Comparison of ENCODE assay signal across 18 mouse cellular contexts in genomic region chr9:96832516-96832915, GRCm38 (mm10). TPM values are rescaled to one million over a fixed set of nuclear protein-coding genes. Genes with fewer than 3 reads are reported as not detected.
DNase-seq lines count a peak whose midpoint lies in the region; ATAC-seq and TF ChIP-seq lines count a peak whose summit lies in the region.
"Had no signal": no experiment of that assay in that cellular context is flagged by ENCODE, and none has a peak within 500 bp of the region (broad histone marks: within the 10 kb centered on the region; RNA-seq: fewer than 3 reads in every experiment).

No protein-coding gene starts in this region.

- peak overlapping the region; percentile 81 for H3K27ac ChIP-seq in heart, embryonic 10.5 days
- 0 out of 2 replicates have a peak overlapping the region, but pooled peaks have one; percentile 39 for H3K27ac ChIP-seq in layer of hippocampus, adult 2 months
- 0 out of 2 replicates have a peak overlapping the region, but pooled peaks have one; percentile 13 for H3K27ac ChIP-seq in hindbrain, embryonic 13.5 days
- peak overlapping the region; percentile 29; the same call in 1 of the 2 replicates for H3K27ac ChIP-seq in limb, embryonic 12.5 days
- H3K27ac ChIP-seq in stomach, postnatal 0 days (replicated peaks): no peak overlapping the region
- H3K27ac ChIP-seq: gastrocnemius, adult 2 months; heart, adult 2 months; kidney, embryonic 15.5 days; stomach, embryonic 15.5 days had no signal

- no peaks in the 10 kb centered on the region for H3K9me3 ChIP-seq in heart, embryonic 10.5 days
- H3K9me3 ChIP-seq in hindbrain, embryonic 13.5 days: no peaks in the 10 kb centered on the region
- H3K9me3 ChIP-seq in limb, embryonic 12.5 days: no peaks in the 10 kb centered on the region; the same call in 1 of the 2 replicates
- no peaks in the 10 kb centered on the region for H3K9me3 ChIP-seq in stomach, postnatal 0 days (ENCODE audit: control insufficient read depth, low read length)
- H3K9me3 ChIP-seq: kidney, embryonic 15.5 days; stomach, embryonic 15.5 days had no signal

- DNase-seq in heart, embryonic 10.5 days (ENCODE audit: low spot score): no peak
- DNase-seq in heart, adult 8-10 months (ENCODE audit: low spot score): no peak
- DNase-seq in layer of hippocampus, adult 2 months (ENCODE audit: low spot score in 2 of 2): no peak
- DNase-seq in layer of hippocampus, adult 18-20 months (ENCODE audit: low spot score in 2 of 2): no peak
- DNase-seq in stomach, postnatal 0 days (ENCODE audit: low spot score): no peak
- no peak for DNase-seq in ovary, postnatal 36 days (ENCODE audit: low spot score)
- DNase-seq: forebrain, postnatal 0 days; gastrocnemius, adult 2 months; heart, adult 2 months; lung, embryonic 14.5 days; spleen, adult 18-20 months; thymus, postnatal 36 days had no signal

- ATAC-seq in hindbrain, embryonic 13.5 days (ENCODE audit: low FRiP score): no peak
- no peak for ATAC-seq in limb, embryonic 12.5 days (ENCODE audit: insufficient number of reproducible peaks, insufficient read depth, low FRiP score, low TSS enrichment, low read depth)
- ATAC-seq in stomach, postnatal 0 days (ENCODE audit: low FRiP score, low TSS enrichment): no peak
- ATAC-seq: CD4-positive, CD25-positive, alpha-beta regulatory T cell, adult 4 months; forebrain, postnatal 0 days had no signal

- 36% methylated on average over 4 of the region's 4 CpGs for WGBS in heart, embryonic 10.5 days
- WGBS in hindbrain, embryonic 13.5 days: 88% methylated on average over 4 of the region's 4 CpGs
- 70% methylated on average over 4 of the region's 4 CpGs for WGBS in limb, embryonic 12.5 days
- 81% methylated on average over 4 of the region's 4 CpGs for WGBS in stomach, postnatal 0 days

- H3K4me1 ChIP-seq in heart, embryonic 10.5 days: peaks cover 36% of the 10 kb centered on the region
- H3K4me1 ChIP-seq in hindbrain, embryonic 13.5 days (replicated peaks): peaks cover 46% of the 10 kb centered on the region
- peaks cover 41% of the 10 kb centered on the region for H3K4me1 ChIP-seq in limb, embryonic 12.5 days (replicated peaks)
- H3K4me1 ChIP-seq in stomach, postnatal 0 days (replicated peaks; ENCODE audit: control insufficient read depth, insufficient read depth): no peaks in the 10 kb centered on the region
- H3K4me1 ChIP-seq: kidney, embryonic 15.5 days; stomach, embryonic 15.5 days had no signal

- no peak overlapping the region for H3K4me2 ChIP-seq in hindbrain, embryonic 13.5 days
- H3K4me2 ChIP-seq in limb, embryonic 12.5 days: no peak overlapping the region
- no peak overlapping the region for H3K4me2 ChIP-seq in stomach, postnatal 0 days (replicated peaks; ENCODE audit: low read depth)
- H3K4me2 ChIP-seq: kidney, embryonic 15.5 days; liver, embryonic 11.5 days; lung, embryonic 14.5 days; stomach, embryonic 15.5 days had no signal

- H3K4me3 ChIP-seq in heart, embryonic 10.5 days: no peak overlapping the region
- no peak overlapping the region for H3K4me3 ChIP-seq in layer of hippocampus, adult 2 months
- no peak overlapping the region for H3K4me3 ChIP-seq in hindbrain, embryonic 13.5 days
- no peak overlapping the region for H3K4me3 ChIP-seq in limb, embryonic 12.5 days (replicated peaks)
- H3K4me3 ChIP-seq in stomach, postnatal 0 days (ENCODE audit: low read depth, low read length): no peak overlapping the region
- H3K4me3 ChIP-seq: gastrocnemius, adult 2 months; heart, adult 2 months; kidney, embryonic 15.5 days; stomach, embryonic 15.5 days had no signal

- no peak overlapping the region for H3K9ac ChIP-seq in hindbrain, embryonic 13.5 days
- H3K9ac ChIP-seq in limb, embryonic 12.5 days (replicated peaks): no peak overlapping the region
- no peak overlapping the region for H3K9ac ChIP-seq in stomach, postnatal 0 days (ENCODE audit: low read length)
- H3K9ac ChIP-seq: forebrain, postnatal 0 days; kidney, embryonic 15.5 days; lung, embryonic 14.5 days; stomach, embryonic 15.5 days had no signal

- TF ChIP-seq EP300 in stomach, postnatal 0 days (optimal IDR thresholded peaks at IDR 0.05): no peak

- H3K36me3 ChIP-seq in heart, embryonic 10.5 days: peaks cover 23% of the 10 kb centered on the region
- H3K36me3 ChIP-seq in hindbrain, embryonic 13.5 days: peaks cover 13% of the 10 kb centered on the region; the same call in 1 of the 2 replicates
- peaks cover 12% of the 10 kb centered on the region; the same call in 1 of the 2 replicates for H3K36me3 ChIP-seq in limb, embryonic 12.5 days
- no peaks in the 10 kb centered on the region for H3K36me3 ChIP-seq in stomach, postnatal 0 days (ENCODE audit: control insufficient read depth, insufficient read depth, low read length)
- H3K36me3 ChIP-seq: stomach, embryonic 15.5 days had no signal

- H3K27me3 ChIP-seq in heart, embryonic 10.5 days (ENCODE audit: insufficient read depth, poor library complexity, severe bottlenecking): 0 out of 2 replicates have a peak, but pooled peaks cover 4% of the 10 kb centered on the region
- no peaks in the 10 kb centered on the region for H3K27me3 ChIP-seq in hindbrain, embryonic 13.5 days
- H3K27me3 ChIP-seq in limb, embryonic 12.5 days: no peaks in the 10 kb centered on the region
- no peaks in the 10 kb centered on the region for H3K27me3 ChIP-seq in stomach, postnatal 0 days (ENCODE audit: control insufficient read depth, insufficient read depth, low read length)
- H3K27me3 ChIP-seq: kidney, embryonic 15.5 days; stomach, embryonic 15.5 days had no signal

- TF ChIP-seq CTCF in layer of hippocampus, adult 2 months (conservative IDR thresholded peaks at IDR 0.05): no peak
- TF ChIP-seq CTCF in stomach, postnatal 0 days (IDR thresholded peaks at IDR 0.05; ENCODE audit: low read depth): no peak

RNA-seq across cellular contexts. Expression of gene Pxylp1, which starts 60.0 kb away (rescaled TPM):
- 22.8 and 42.4 TPM in 2 replicates for polyA plus RNA-seq in heart, embryonic 10.5 days (2016; fragmentation: Nextera tagmentation; extraction: Ambion mirVana)
- total RNA-seq in heart, adult 8-10 months (2022): 10 to 100 TPM; 12.3 to 22.6 (median 17.7) TPM
- total RNA-seq in layer of hippocampus, adult 2 months (2021): 10 to 100 TPM; 17.7 to 20.2 TPM
- total RNA-seq in layer of hippocampus, adult 18-20 months (2021): 10 to 100 TPM; 18.7 to 23.6 TPM
- polyA plus RNA-seq in hindbrain, embryonic 13.5 days (2015; fragmentation: Nextera tagmentation; extraction: Ambion mirVana): 55.7 and 57.4 TPM in 2 replicates
- polyA plus RNA-seq in limb, embryonic 12.5 days (2016; fragmentation: Nextera tagmentation; extraction: Ambion mirVana): 21.4 and 22.8 TPM in 2 replicates
- polyA plus RNA-seq in stomach, postnatal 0 days (2015; fragmentation: Nextera tagmentation; extraction: Ambion mirVana): 19.1 TPM in 2 replicates
